Mouse (Mus musculus) adrenal gland, adult 8-10 months (tissue): ENCODE measurements around the gene Sdc1. TPM values are rescaled to one million over a fixed set of nuclear protein-coding genes. Genes with fewer than 3 reads are reported as not detected.

Experiments
- DNase-seq: peaks from one replicate; pipeline ENCODE4 v3.0.0; 2022
- total RNA-seq, 4 experiments: library from RNA; stranded (reverse); gene quantifications; 2 replicates each; pipeline ENCODE4 v1.2.4; 2022

The Sdc1 gene
- total RNA-seq, 4 experiments from 2014 or later: 7.4 to 21.2 (median 10.8) TPM

GRCm38 (mm10) chr12:8782565-8782964, 11.4 kb downstream of the Sdc1 start:
- DNase-seq: no peak

- no peak for DNase-seq
Observed at GRCm38 (mm10) chr12:8784189-8784588, 13.1 kb downstream of the Sdc1 start.

- no peak for DNase-seq
Observed at GRCm38 (mm10) chr12:8786476-8786875, 15.4 kb downstream of the Sdc1 start.

GRCm38 (mm10) chr12:8786984-8787730, 16.0 kb downstream of the Sdc1 start:
- no peak for DNase-seq

- DNase-seq: no peak
Observed at GRCm38 (mm10) chr12:8788469-8788868, 17.3 kb downstream of the Sdc1 start.

- no peak for DNase-seq
Observed at GRCm38 (mm10) chr12:8790615-8791014, 19.5 kb downstream of the Sdc1 start.

- no peak for DNase-seq
Observed at GRCm38 (mm10) chr12:8793410-8794051, 22.4 kb downstream of the Sdc1 start.

- no peak for DNase-seq
Observed at GRCm38 (mm10) chr12:8797936-8798335, 26.8 kb downstream of the Sdc1 start.

- no peak for DNase-seq
Observed at GRCm38 (mm10) chr12:8798486-8799020, 27.4 kb downstream of the Sdc1 start.

- no peak for DNase-seq
Observed at GRCm38 (mm10) chr12:8803421-8804076, 32.4 kb downstream of the Sdc1 start.

GRCm38 (mm10) chr12:8804077-8804456, 32.9 kb downstream of the Sdc1 start:
- no peak for DNase-seq

- no peak for DNase-seq
Observed at GRCm38 (mm10) chr12:8804934-8805722, 34.0 kb downstream of the Sdc1 start.

GRCm38 (mm10) chr12:8809086-8809485, 38.0 kb downstream of the Sdc1 start:
- DNase-seq: no peak

GRCm38 (mm10) chr12:8809626-8810025, 38.5 kb downstream of the Sdc1 start:
- DNase-seq: no peak

- no peak for DNase-seq
Observed at GRCm38 (mm10) chr12:8810966-8811365, 39.8 kb downstream of the Sdc1 start.

GRCm38 (mm10) chr12:8811441-8811871, 40.3 kb downstream of the Sdc1 start:
- DNase-seq: no peak

- DNase-seq: no peak
Observed at GRCm38 (mm10) chr12:8811894-8812560, 40.9 kb downstream of the Sdc1 start.

- DNase-seq: no peak
Observed at GRCm38 (mm10) chr12:8817467-8818232, 46.5 kb downstream of the Sdc1 start.

GRCm38 (mm10) chr12:8818233-8818672, 47.1 kb downstream of the Sdc1 start:
- DNase-seq: no peak

- no peak for DNase-seq
Observed at GRCm38 (mm10) chr12:8824995-8825703, 54.0 kb downstream of the Sdc1 start.
